Mouse (Mus musculus) liver, embryonic 14.5 days (tissue): ENCODE data around the gene Chrna1. TPM values are rescaled to one million over a fixed set of nuclear protein-coding genes. Genes with fewer than 3 reads are reported as not detected.

Source experiments
- ATAC-seq: fragments of 200-750 bp; cut with Nextera tagmentation; 2 replicates; pipeline ENCODE4 v1.8.0; 2017; ENCODE audit warnings: moderate number of reproducible peaks, mild to moderate bottlenecking, moderate library complexity; ENCODE audit not compliant: insufficient read depth
- DNase-seq, 3 experiments: peaks; one replicate each; pipeline ENCODE4 v3.0.0-alpha.2; 2012 to 2013; ENCODE audit warnings: low read depth in 3 of 3, low spot score in 3 of 3
- H3K27ac ChIP-seq: fragments of 300-500 bp; sonication (generic); 2 replicates; pipeline ENCODE4 v1.5.1; 2014; ENCODE audit warnings: moderate library complexity, mild to moderate bottlenecking, control low read depth, inconsistent platforms
- H3K27me3 ChIP-seq: fragments of 300-500 bp; sonication (generic); 2 replicates; pipeline ENCODE4 v1.6.1; 2014; ENCODE audit warnings: mild to moderate bottlenecking, low read length, moderate library complexity; ENCODE audit not compliant: control insufficient read depth, insufficient read depth
- H3K36me3 ChIP-seq: fragments of 300-500 bp; sonication (generic); replicated peaks from 2 replicates; pipeline ENCODE4 v1.6.1; 2014; ENCODE audit warnings: low read depth; ENCODE audit not compliant: control insufficient read depth, insufficient read depth
- H3K4me1 ChIP-seq, 2 experiments: fragments of 200-500 bp in 1 of 2; fragments of 300-500 bp in 1 of 2; sonication (generic) in 1 of 2; replicated peaks; 2 replicates each; pipeline ENCODE4 v1.6.1; 2012 to 2014; ENCODE audit warnings: antibody characterized with exemption in 1 of 2, inconsistent platforms in 1 of 2, low read length in 1 of 2; ENCODE audit not compliant: control insufficient read depth in 2 of 2, insufficient read depth in 2 of 2
- H3K4me2 ChIP-seq: fragments of 300-500 bp; sonication (generic); 2 replicates; pipeline ENCODE4 v1.6.1; 2014; ENCODE audit warnings: low read depth, mild to moderate bottlenecking, control low read depth, moderate library complexity
- H3K4me3 ChIP-seq, 2 experiments: fragments of 200-500 bp in 1 of 2; fragments of 300-500 bp in 1 of 2; sonication (generic) in 1 of 2; 2 replicates each; pipeline ENCODE4 v1.5.1; 2012 to 2014; ENCODE audit warnings: low read depth in 2 of 2, low read length in 2 of 2, mild to moderate bottlenecking in 2 of 2, control low read depth in 1 of 2, inconsistent platforms in 1 of 2, moderate library complexity in 1 of 2; ENCODE audit not compliant: insufficient read depth in 1 of 2
- H3K9ac ChIP-seq: fragments of 300-500 bp; sonication (generic); replicated peaks from 2 replicates; pipeline ENCODE4 v1.6.1; 2014; ENCODE audit warnings: mild to moderate bottlenecking, control low read depth, moderate library complexity
- H3K9me3 ChIP-seq: fragments of 300-500 bp; sonication (generic); 2 replicates; pipeline ENCODE4 v1.6.1; 2016; ENCODE audit warnings: low read length, mixed read lengths; ENCODE audit not compliant: control insufficient read depth
- CTCF ChIP-seq: IDR thresholded peaks from 2 replicates; pipeline ENCODE4 v1.5.1; 2016; ENCODE audit warnings: antibody characterized with exemption, low read depth, control low read depth
- EP300 ChIP-seq: IDR thresholded peaks from 2 replicates; pipeline ENCODE4 v1.6.1; 2016; ENCODE audit warnings: antibody characterized with exemption, low read depth
- WGBS: fragments of 180-500 bp; shearing (Covaris S2); extraction: QIAGEN DNeasy Blood & Tissue Kit; methylation state at CpG from one replicate; pipeline ENCODE4 v1.1.7; 2014; ENCODE audit not compliant: insufficient replicate concordance; 5-methylcytosine and 5-hydroxymethylcytosine counted together
- polyA plus RNA-seq, 2 experiments: library from polyadenylated mRNA; depleted of rRNA in 1 of 2; stranded (reverse) in 1 of 2; unstranded in 1 of 2; fragments of >200 nt; fragmentation: Nextera tagmentation in 1 of 2; extraction: Ambion mirVana in 1 of 2; gene quantifications; 2 replicates each; pipeline versions ENCODE4 v1.2.1 to v1.2.3; 2012 to 2014

Gene Chrna1
- polyA plus RNA-seq, 2 experiments, result 0.01 to 0.10 TPM

- TF ChIP-seq CTCF, result no peak
- no peak for TF ChIP-seq EP300
- Histone ChIP-seq H3K27me3 (no peaks in the 10 kb centered on the region), H3K9me3 (no peaks in the 10 kb centered on the region), H3K4me3 (no peak overlapping the region), H3K4me1 (peaks cover 13 to 22% of the 10 kb centered on the region in 2 experiments), H3K27ac (no peak overlapping the region), H3K9ac (no peak overlapping the region), H3K4me2 (no peak overlapping the region), H3K36me3 (no peaks in the 10 kb centered on the region)
- DNase-seq, result no peak
- ATAC-seq, result no peak
- WGBS, result 73% methylated on average over 10 of the region's 10 CpGs
Observed at GRCm38 (mm10) chr2:73534720-73535119, 45.4 kb downstream of the Chrna1 start.

- Histone ChIP-seq H3K27ac (peak overlapping the region; percentile 26; the same call in 1 of the 2 replicates), H3K27me3 (peaks cover 6% of the 10 kb centered on the region; the same call in 1 of the 2 replicates), H3K4me2 (peak overlapping the region; percentile 76), H3K36me3 (no peaks in the 10 kb centered on the region), H3K9ac (peak overlapping the region; percentile 41; the same call in 1 of the 2 replicates), H3K9me3 (no peaks in the 10 kb centered on the region), H3K4me3 (peak overlapping the region; percentile 8 to 16; a peak in 3 of 4 replicates), H3K4me1 (peaks cover 14 to 30% of the 10 kb centered on the region in 2 experiments)
- DNase-seq, result peak; percentile 54 to 66 (median 57)
- WGBS, result 26% methylated on average over 5 of the region's 5 CpGs
- peak; percentile 76 for ATAC-seq
- TF ChIP-seq EP300 (peak; percentile 77), CTCF (no peak)
Observed at GRCm38 (mm10) chr2:73530487-73530886, 49.7 kb downstream of the Chrna1 start.

- Histone ChIP-seq H3K27ac (peak within 1 kb of the TSS; percentile 31), H3K9me3 (no peaks in the 10 kb centered on the region), H3K36me3 (no peaks in the 10 kb centered on the region), H3K27me3 (peaks cover 6% of the 10 kb centered on the region; the same call in 1 of the 2 replicates), H3K4me3 (peak within 1 kb of the TSS; percentile 63 to 66), H3K9ac (peak within 1 kb of the TSS; percentile 56), H3K4me2 (peak within 1 kb of the TSS; percentile 76), H3K4me1 (peaks cover 14 to 30% of the 10 kb centered on the region in 2 experiments)
- ATAC-seq (peak; percentile 69), DNase-seq (no peak)
- TF ChIP-seq EP300 (no peak), CTCF (no peak)
- WGBS, result 3% methylated on average over 64 of the region's 66 CpGs
Observed at GRCm38 (mm10) chr2:73529356-73530330, 50.5 kb downstream of the Chrna1 start, which contains the start of gene Wipf1. Wipf1 (minus strand) TSS chr2:73529734.

GRCm38 (mm10) chr2:73528516-73529355, 51.4 kb downstream of the Chrna1 start:
- peak overlapping the region; percentile 56 for H3K9ac ChIP-seq
- H3K4me2 ChIP-seq, result peak overlapping the region; percentile 76
- peak overlapping the region; percentile 63 to 66 for H3K4me3 ChIP-seq
- peaks cover 6% of the 10 kb centered on the region; the same call in 1 of the 2 replicates for H3K27me3 ChIP-seq
- DNase-seq, result no peak
- TF ChIP-seq CTCF, result no peak
- H3K9me3 ChIP-seq, result no peaks in the 10 kb centered on the region
- no peaks in the 10 kb centered on the region for H3K36me3 ChIP-seq
- no peak overlapping the region for H3K27ac ChIP-seq
- peak; percentile 75 for ATAC-seq
- H3K4me1 ChIP-seq, result peaks cover 14 to 30% of the 10 kb centered on the region in 2 experiments
- 4% methylated on average over 58 of the region's 59 CpGs for WGBS
